Mouse (Mus musculus): Measurements from ENCODE around the gene 1700025C18Rik. TPM values are rescaled to one million over a fixed set of nuclear protein-coding genes. Genes with fewer than 3 reads are reported as not detected.

The 1700025C18Rik gene
- polyA plus RNA-seq, 1 experiment from 2014 or later = not detected

- WGBS = 61% methylated on average over 8 of the region's 8 CpGs
- no peak for ATAC-seq (ENCODE audit: low read depth)
- Histone ChIP-seq H3K36me3 (ENCODE audit: control insufficient read depth, insufficient read depth, low read length) (no peaks in the 10 kb centered on the region), H3K9me3 (ENCODE audit: control insufficient read depth, low read length) (no peaks in the 10 kb centered on the region), H3K27me3 (replicated peaks; ENCODE audit: control insufficient read depth, insufficient read depth, low read length) (peaks cover 7% of the 10 kb centered on the region), H3K4me3 (ENCODE audit: low read depth, low read length) (no peak overlapping the region), H3K9ac (ENCODE audit: low read depth, low read length) (no peak overlapping the region), H3K27ac (replicated peaks; ENCODE audit: low read depth, low read length) (no peak overlapping the region), H3K4me2 (ENCODE audit: low read depth, low read length) (no peak overlapping the region), H3K4me1 (ENCODE audit: control insufficient read depth, insufficient read depth, low read length) (no peaks in the 10 kb centered on the region)
- DNase-seq (ENCODE audit: low spot score) = no peak
Observed at GRCm38 (mm10) chr2:165091433-165091965, 949 bp upstream of the 1700025C18Rik start.

GRCm38 (mm10) chr2:165089470-165089869 lies 1.1 kb downstream of the 1700025C18Rik start:
- WGBS = 36% methylated on average over 14 of the region's 14 CpGs
- Histone ChIP-seq H3K36me3 (ENCODE audit: control insufficient read depth, insufficient read depth, low read length) (no peaks in the 10 kb centered on the region), H3K9me3 (ENCODE audit: control insufficient read depth, low read length) (no peaks in the 10 kb centered on the region), H3K27me3 (replicated peaks; ENCODE audit: control insufficient read depth, insufficient read depth, low read length) (no peaks in the 10 kb centered on the region), H3K27ac (replicated peaks; ENCODE audit: low read depth, low read length) (no peak overlapping the region), H3K4me1 (ENCODE audit: control insufficient read depth, insufficient read depth, low read length) (no peaks in the 10 kb centered on the region), H3K9ac (ENCODE audit: low read depth, low read length) (no peak overlapping the region), H3K4me2 (ENCODE audit: low read depth, low read length) (no peak overlapping the region), H3K4me3 (ENCODE audit: low read depth, low read length) (no peak overlapping the region)
- DNase-seq (ENCODE audit: low spot score) = no peak
- ATAC-seq (ENCODE audit: low read depth) = no peak

DNA sequence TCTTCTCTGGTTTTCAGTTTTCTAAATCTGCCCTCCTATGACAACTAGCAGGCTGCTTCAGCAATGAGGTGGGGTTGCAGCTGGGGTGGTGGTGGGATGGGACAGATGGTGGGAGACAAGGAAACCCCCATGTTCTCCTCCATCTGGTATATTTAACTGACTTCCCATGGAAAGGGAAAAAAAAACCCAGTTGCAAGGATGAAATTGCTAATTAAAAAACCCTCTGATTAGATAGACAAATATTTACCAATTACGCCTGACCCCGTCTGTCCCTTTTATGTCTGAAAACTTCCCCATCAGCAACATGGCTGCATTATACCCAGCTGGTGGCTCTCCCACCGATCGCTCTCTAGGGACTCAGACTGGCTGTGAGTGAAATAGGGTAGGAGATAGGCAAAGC lies 3.9 kb downstream of the 1700025C18Rik start:
- Histone ChIP-seq H3K9ac (ENCODE audit: low read depth, low read length) (no peak overlapping the region), H3K27me3 (replicated peaks; ENCODE audit: control insufficient read depth, insufficient read depth, low read length) (0 out of 2 replicates have a peak, but pooled peaks cover 3% of the 10 kb centered on the region), H3K4me1 (ENCODE audit: control insufficient read depth, insufficient read depth, low read length) (no peaks in the 10 kb centered on the region), H3K4me2 (ENCODE audit: low read depth, low read length) (no peak overlapping the region), H3K4me3 (ENCODE audit: low read depth, low read length) (no peak overlapping the region), H3K27ac (replicated peaks; ENCODE audit: low read depth, low read length) (no peak overlapping the region), H3K9me3 (ENCODE audit: control insufficient read depth, low read length) (no peaks in the 10 kb centered on the region), H3K36me3 (ENCODE audit: control insufficient read depth, insufficient read depth, low read length) (no peaks in the 10 kb centered on the region)
- no peak for ATAC-seq (ENCODE audit: low read depth)
- DNase-seq (ENCODE audit: low spot score) = no peak
- WGBS = 85% methylated on average over 4 of the region's 4 CpGs

DNA sequence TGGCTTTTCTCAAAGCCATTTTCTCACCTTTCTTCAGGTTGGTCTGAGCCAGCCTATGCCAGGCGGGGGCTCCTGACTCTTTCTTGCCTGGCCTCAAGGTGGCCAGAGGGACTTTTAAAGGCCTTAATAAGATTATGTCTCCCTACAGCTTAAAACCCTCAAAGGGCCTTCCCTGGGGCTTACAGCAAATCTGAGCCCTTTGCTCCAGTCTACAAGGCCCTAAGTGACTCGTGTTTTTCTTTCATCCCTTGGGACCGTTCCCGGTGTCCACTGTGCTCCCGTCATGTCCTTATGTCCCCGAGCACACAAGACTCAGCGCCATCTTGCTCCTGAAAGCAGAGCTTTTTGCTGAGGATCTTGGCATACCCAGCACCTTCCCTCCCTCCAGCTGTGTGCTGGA lies 9.3 kb downstream of the 1700025C18Rik start:
- H3K27ac ChIP-seq (replicated peaks; ENCODE audit: low read depth, low read length) = no peak overlapping the region
- H3K9me3 ChIP-seq (ENCODE audit: control insufficient read depth, low read length) = no peaks in the 10 kb centered on the region
- 21% methylated on average over 7 of the region's 7 CpGs for WGBS
- H3K4me2 ChIP-seq (ENCODE audit: low read depth, low read length) = no peak overlapping the region
- peaks cover 54% of the 10 kb centered on the region for H3K27me3 ChIP-seq (replicated peaks; ENCODE audit: control insufficient read depth, insufficient read depth, low read length)
- H3K4me1 ChIP-seq (ENCODE audit: control insufficient read depth, insufficient read depth, low read length) = no peaks in the 10 kb centered on the region
- no peak overlapping the region for H3K4me3 ChIP-seq (ENCODE audit: low read depth, low read length)
- DNase-seq (ENCODE audit: low spot score) (no peak), ATAC-seq (ENCODE audit: low read depth) (no peak)
- no peaks in the 10 kb centered on the region for H3K36me3 ChIP-seq (ENCODE audit: control insufficient read depth, insufficient read depth, low read length)
- H3K9ac ChIP-seq (ENCODE audit: low read depth, low read length) = no peak overlapping the region

GRCm38 (mm10) chr2:165080657-165081056 lies 9.9 kb downstream of the 1700025C18Rik start:
- Histone ChIP-seq H3K4me1 (ENCODE audit: control insufficient read depth, insufficient read depth, low read length) (no peaks in the 10 kb centered on the region), H3K27ac (replicated peaks; ENCODE audit: low read depth, low read length) (no peak overlapping the region), H3K4me2 (ENCODE audit: low read depth, low read length) (no peak overlapping the region), H3K9ac (ENCODE audit: low read depth, low read length) (no peak overlapping the region), H3K36me3 (ENCODE audit: control insufficient read depth, insufficient read depth, low read length) (no peaks in the 10 kb centered on the region), H3K9me3 (ENCODE audit: control insufficient read depth, low read length) (no peaks in the 10 kb centered on the region), H3K27me3 (replicated peaks; ENCODE audit: control insufficient read depth, insufficient read depth, low read length) (peaks cover 60% of the 10 kb centered on the region), H3K4me3 (ENCODE audit: low read depth, low read length) (no peak overlapping the region)
- ATAC-seq (ENCODE audit: low read depth) (no peak), DNase-seq (ENCODE audit: low spot score) (no peak)
- WGBS = 19% methylated on average over 9 of the region's 9 CpGs

DNA sequence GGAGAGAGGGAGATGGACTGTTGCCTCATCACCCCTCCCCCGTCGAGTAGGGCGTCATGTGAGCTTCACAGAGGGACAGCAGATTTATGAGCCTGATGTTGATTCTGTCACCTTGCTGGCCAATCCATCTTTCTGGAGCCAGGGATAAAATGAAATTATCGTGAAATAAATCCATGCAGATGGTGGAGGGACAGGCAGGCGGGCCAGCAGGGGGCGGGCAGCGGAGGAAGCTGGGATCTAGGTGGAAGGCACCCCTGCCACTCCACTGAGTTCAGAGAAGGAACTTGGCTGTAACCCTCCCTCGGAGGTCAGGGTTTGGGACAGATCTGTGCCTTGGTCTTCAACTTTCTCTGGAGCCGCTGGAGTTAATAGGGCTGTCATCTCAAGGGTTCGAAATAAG lies 11.9 kb downstream of the 1700025C18Rik start:
- H3K36me3 ChIP-seq (ENCODE audit: control insufficient read depth, insufficient read depth, low read length) = no peaks in the 10 kb centered on the region
- H3K9ac ChIP-seq (ENCODE audit: low read depth, low read length) = no peak overlapping the region
- no peak for ATAC-seq (ENCODE audit: low read depth)
- H3K4me2 ChIP-seq (ENCODE audit: low read depth, low read length) = no peak overlapping the region
- no peak overlapping the region for H3K27ac ChIP-seq (replicated peaks; ENCODE audit: low read depth, low read length)
- 29% methylated on average over 10 of the region's 10 CpGs for WGBS
- H3K4me1 ChIP-seq (ENCODE audit: control insufficient read depth, insufficient read depth, low read length) = no peaks in the 10 kb centered on the region
- H3K9me3 ChIP-seq (ENCODE audit: control insufficient read depth, low read length) = no peaks in the 10 kb centered on the region
- DNase-seq (ENCODE audit: low spot score) = no peak
- peaks cover 65% of the 10 kb centered on the region for H3K27me3 ChIP-seq (replicated peaks; ENCODE audit: control insufficient read depth, insufficient read depth, low read length)
- no peak overlapping the region for H3K4me3 ChIP-seq (ENCODE audit: low read depth, low read length)

GRCm38 (mm10) chr2:165078045-165078444 lies 12.5 kb downstream of the 1700025C18Rik start:
- 66% methylated on average over 8 of the region's 8 CpGs for WGBS

GRCm38 (mm10) chr2:165077055-165077454 lies 13.5 kb downstream of the 1700025C18Rik start:
- no peak overlapping the region for H3K4me2 ChIP-seq (ENCODE audit: low read depth, low read length)
- WGBS = 6% methylated on average over 9 of the region's 9 CpGs
- no peaks in the 10 kb centered on the region for H3K9me3 ChIP-seq (ENCODE audit: control insufficient read depth, low read length)

More at GRCm38 (mm10) chr2:165078045-165078444, 12.5 kb downstream of the 1700025C18Rik start:
- no peaks in the 10 kb centered on the region for H3K4me1 ChIP-seq (ENCODE audit: control insufficient read depth, insufficient read depth, low read length)
- no peaks in the 10 kb centered on the region for H3K9me3 ChIP-seq (ENCODE audit: control insufficient read depth, low read length)
- no peak overlapping the region for H3K27ac ChIP-seq (replicated peaks; ENCODE audit: low read depth, low read length)
- H3K9ac ChIP-seq (ENCODE audit: low read depth, low read length) = no peak overlapping the region
- ATAC-seq (ENCODE audit: low read depth) (no peak), DNase-seq (ENCODE audit: low spot score) (no peak)
- no peak overlapping the region for H3K4me2 ChIP-seq (ENCODE audit: low read depth, low read length)
- H3K36me3 ChIP-seq (ENCODE audit: control insufficient read depth, insufficient read depth, low read length) = no peaks in the 10 kb centered on the region
- no peak overlapping the region for H3K4me3 ChIP-seq (ENCODE audit: low read depth, low read length)
- H3K27me3 ChIP-seq (replicated peaks; ENCODE audit: control insufficient read depth, insufficient read depth, low read length) = peaks cover 70% of the 10 kb centered on the region

GRCm38 (mm10) chr2:165074937-165075336 lies 15.6 kb downstream of the 1700025C18Rik start:
- H3K27ac ChIP-seq (replicated peaks; ENCODE audit: low read depth, low read length) = no peak overlapping the region
- H3K9ac ChIP-seq (ENCODE audit: low read depth, low read length) = no peak overlapping the region
- H3K4me2 ChIP-seq (ENCODE audit: low read depth, low read length) = no peak overlapping the region
- peak; percentile 82 for DNase-seq (ENCODE audit: low spot score)
- no peaks in the 10 kb centered on the region for H3K36me3 ChIP-seq (ENCODE audit: control insufficient read depth, insufficient read depth, low read length)
- no peak overlapping the region for H3K4me3 ChIP-seq (ENCODE audit: low read depth, low read length)
- peaks cover 75% of the 10 kb centered on the region for H3K27me3 ChIP-seq (replicated peaks; ENCODE audit: control insufficient read depth, insufficient read depth, low read length)
- no peaks in the 10 kb centered on the region for H3K4me1 ChIP-seq (ENCODE audit: control insufficient read depth, insufficient read depth, low read length)
- ATAC-seq (ENCODE audit: low read depth) = peak; percentile 78
- no peaks in the 10 kb centered on the region for H3K9me3 ChIP-seq (ENCODE audit: control insufficient read depth, low read length)
- whole genome bisulfite sequencing = 33% methylated on average over 2 of the region's 2 CpGs

More at GRCm38 (mm10) chr2:165077055-165077454, 13.5 kb downstream of the 1700025C18Rik start:
- H3K4me1 ChIP-seq (ENCODE audit: control insufficient read depth, insufficient read depth, low read length) = no peaks in the 10 kb centered on the region
- H3K27ac ChIP-seq (replicated peaks; ENCODE audit: low read depth, low read length) = no peak overlapping the region
- no peak overlapping the region for H3K9ac ChIP-seq (ENCODE audit: low read depth, low read length)
- peaks cover 79% of the 10 kb centered on the region for H3K27me3 ChIP-seq (replicated peaks; ENCODE audit: control insufficient read depth, insufficient read depth, low read length)
- DNase-seq (ENCODE audit: low spot score) = peak; percentile 20
- no peak overlapping the region for H3K4me3 ChIP-seq (ENCODE audit: low read depth, low read length)
- no peaks in the 10 kb centered on the region for H3K36me3 ChIP-seq (ENCODE audit: control insufficient read depth, insufficient read depth, low read length)
- no peak for ATAC-seq (ENCODE audit: low read depth)

Measured in embryonic facial prominence, embryonic 14.5 days (tissue).